Comparison of ENCODE assay signal across 19 mouse cellular contexts in genomic region chr7:131718280-131718679, GRCm38 (mm10).
"Had no signal": no experiment of that assay in that cellular context is flagged by ENCODE, and none has a peak within 500 bp of the region (broad histone marks: within the 10 kb centered on the region; RNA-seq: fewer than 3 reads in every experiment).

No protein-coding gene starts in this region.

- H3K9me3 ChIP-seq: limb, embryonic 10.5 days; limb, embryonic 13.5 days; liver, embryonic 12.5 days; liver, embryonic 15.5 days; lung, embryonic 15.5 days; megakaryocyte, embryonic 14.5 days; midbrain, embryonic 10.5 days; midbrain, embryonic 13.5 days; neural tube, embryonic 15.5 days had no signal

- H3K36me3 ChIP-seq: limb, embryonic 10.5 days; limb, embryonic 13.5 days; liver, embryonic 12.5 days; liver, embryonic 15.5 days; lung, embryonic 15.5 days; midbrain, embryonic 10.5 days; midbrain, embryonic 13.5 days; neural tube, embryonic 15.5 days had no signal

- H3K27ac ChIP-seq: limb, embryonic 10.5 days; limb, embryonic 13.5 days; liver, embryonic 12.5 days; liver, embryonic 15.5 days; lung, embryonic 15.5 days; midbrain, embryonic 10.5 days; midbrain, embryonic 13.5 days; neural tube, embryonic 15.5 days had no signal

- DNase-seq: kidney, postnatal 14 days; kidney, postnatal 4 days; liver; lung, adult 18-20 months; lung, postnatal 10 days; lung, postnatal 36 days; thymus, adult 18-20 months; thymus, postnatal 36 days had no signal

- H3K4me2 ChIP-seq: limb, embryonic 13.5 days; liver, embryonic 12.5 days; liver, embryonic 15.5 days; lung, embryonic 15.5 days; midbrain, embryonic 13.5 days; neural tube, embryonic 15.5 days had no signal

- H3K4me3 ChIP-seq: limb, embryonic 10.5 days; limb, embryonic 13.5 days; liver, embryonic 12.5 days; liver, embryonic 15.5 days; lung, embryonic 15.5 days; megakaryocyte, embryonic 14.5 days; midbrain, embryonic 10.5 days; midbrain, embryonic 13.5 days; myocyte; neural tube, embryonic 15.5 days had no signal

- H3K27me3 ChIP-seq: liver, embryonic 12.5 days; liver, embryonic 15.5 days; lung, embryonic 15.5 days; megakaryocyte, embryonic 14.5 days had no signal

- H3K9ac ChIP-seq: limb, embryonic 13.5 days; liver, embryonic 12.5 days; liver, embryonic 15.5 days; lung, embryonic 15.5 days; midbrain, embryonic 13.5 days; neural tube, embryonic 15.5 days had no signal

- H3K4me1 ChIP-seq: liver, embryonic 12.5 days; liver, embryonic 15.5 days; lung, embryonic 15.5 days; megakaryocyte, embryonic 14.5 days had no signal

- ATAC-seq: liver, embryonic 12.5 days; midbrain, embryonic 13.5 days; midbrain, embryonic 16.5 days had no signal
